Comparison of ENCODE assay signal across 8 mouse cellular contexts in the genomic region with DNA sequence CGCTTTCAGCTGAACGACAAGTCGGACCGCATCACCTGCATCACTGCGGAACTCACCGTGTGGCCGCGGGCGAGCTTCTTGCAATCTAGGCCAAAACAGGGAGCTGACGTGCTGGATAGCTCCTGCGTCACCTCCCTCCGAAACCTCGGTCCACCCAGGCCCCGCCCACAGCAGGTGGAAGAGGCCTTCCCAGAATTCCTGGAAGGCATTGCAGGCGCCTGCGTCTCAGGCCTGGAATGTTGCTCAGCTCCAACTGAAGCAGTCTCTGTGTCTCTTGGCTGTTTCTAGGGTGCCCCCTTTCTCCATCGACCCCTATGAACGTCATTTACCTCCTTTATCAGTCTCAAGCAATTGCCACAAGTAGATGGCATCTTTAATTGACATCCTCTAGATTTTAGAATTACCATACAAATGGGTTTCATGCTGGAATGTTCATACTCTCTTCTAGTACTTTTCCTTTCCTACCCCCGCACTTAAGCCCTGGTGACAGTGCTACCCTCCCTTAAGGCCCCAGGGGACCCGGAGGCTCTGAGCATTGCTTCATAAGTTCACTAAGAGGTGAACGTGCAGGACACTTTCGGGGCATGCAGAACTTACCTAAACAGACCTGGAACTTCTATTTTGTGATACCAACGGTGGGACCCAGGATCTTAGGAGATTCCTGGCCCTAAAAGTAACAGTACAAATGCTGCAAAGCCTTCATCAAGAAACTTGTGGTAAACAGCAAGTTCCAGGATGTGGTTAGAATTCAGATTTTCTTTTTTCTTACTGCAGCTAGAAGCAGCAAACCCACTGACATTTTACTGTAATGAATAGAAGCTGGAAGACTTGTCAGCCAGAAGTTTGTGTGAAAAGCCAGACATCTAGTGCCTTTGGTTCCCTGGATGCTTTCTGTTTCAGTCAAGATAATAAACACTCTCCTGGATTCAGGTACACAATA. TPM values are rescaled to one million over a fixed set of nuclear protein-coding genes. Genes with fewer than 3 reads are reported as not detected.
A peak's percentile ranks its signal among the peaks of the same experiment; 100 is the strongest.
DNase-seq lines count a peak whose midpoint lies in the region; ATAC-seq lines count a peak whose summit lies in the region.

A gene (minus strand): TSS at position 179 of the 940 bp plus-strand sequence.

- peak; percentile 88 for ATAC-seq in limb, embryonic 11.5 days (ENCODE audit: insufficient number of reproducible peaks, low FRiP score, low TSS enrichment, low read depth)
- ATAC-seq in midbrain, embryonic 15.5 days (replicated peaks) = peak; percentile 98

- H3K27ac ChIP-seq in limb, embryonic 11.5 days (replicated peaks; ENCODE audit: low read depth, low read length) = no peak within 1 kb of the TSS
- peak within 1 kb of the TSS; percentile 99 for H3K27ac ChIP-seq in midbrain, embryonic 15.5 days

- peaks cover 10% of the 10 kb centered on the region for H3K36me3 ChIP-seq in limb, embryonic 11.5 days (ENCODE audit: control insufficient read depth, insufficient read depth, low read length)
- H3K36me3 ChIP-seq in midbrain, embryonic 15.5 days (replicated peaks) = no peaks in the 10 kb centered on the region

- H3K4me2 ChIP-seq in limb, embryonic 11.5 days (ENCODE audit: low read depth, severe bottlenecking) = peak within 1 kb of the TSS; percentile 53
- peak within 1 kb of the TSS; percentile 74 for H3K4me2 ChIP-seq in midbrain, embryonic 15.5 days

- peak within 1 kb of the TSS; percentile 28; the same call in 1 of the 2 replicates for H3K9ac ChIP-seq in limb, embryonic 11.5 days (ENCODE audit: low read length)
- H3K9ac ChIP-seq in midbrain, embryonic 15.5 days = peak within 1 kb of the TSS; percentile 81

- peak; percentile 6 to 10 for DNase-seq in heart, adult 18-20 months
- DNase-seq in heart, adult 9 months (ENCODE audit: low spot score in 2 of 2) = no peak
- peak; percentile 90 to 95 for DNase-seq in cerebellum, postnatal 36 days
- peak; percentile 57 for DNase-seq in gastrocnemius, postnatal 14 days
- DNase-seq in kidney, adult 8-10 months = peak; percentile 64 to 71
- peak; percentile 87 for DNase-seq in limb, embryonic 11.5 days (ENCODE audit: low spot score)
- peak; percentile 94 for DNase-seq in telencephalon, adult 2 months (ENCODE audit: low read depth, low spot score)

- no peaks in the 10 kb centered on the region for H3K4me1 ChIP-seq in limb, embryonic 11.5 days (ENCODE audit: control insufficient read depth, insufficient read depth, low read length)
- H3K4me1 ChIP-seq in midbrain, embryonic 15.5 days = peaks cover 44% of the 10 kb centered on the region

- intact Hi-C loops in gastrocnemius, postnatal 14 days (cut with DNase I; ENCODE audit: low total_unique reads) = loop anchor here (10.0 kb wide), 1 partner anchor 334 kb away; no protein-coding TSS in a partner anchor

- H3K9me3 ChIP-seq in limb, embryonic 11.5 days (ENCODE audit: control insufficient read depth, low read length) = no peaks in the 10 kb centered on the region
- no peaks in the 10 kb centered on the region for H3K9me3 ChIP-seq in midbrain, embryonic 15.5 days

- H3K4me3 ChIP-seq in limb, embryonic 11.5 days (ENCODE audit: low read depth, low read length) = peak within 1 kb of the TSS; percentile 22; the same call in 1 of the 2 replicates
- H3K4me3 ChIP-seq in midbrain, embryonic 15.5 days = peak within 1 kb of the TSS; percentile 64

- no peaks in the 10 kb centered on the region for H3K27me3 ChIP-seq in limb, embryonic 11.5 days (ENCODE audit: control insufficient read depth, insufficient read depth, low read length)
- no peaks in the 10 kb centered on the region for H3K27me3 ChIP-seq in midbrain, embryonic 15.5 days (replicated peaks)

- 12% methylated on average over 23 of the region's 23 CpGs for WGBS in limb, embryonic 11.5 days
- 7% methylated on average over 23 of the region's 23 CpGs for WGBS in midbrain, embryonic 15.5 days

RNA-seq across cellular contexts. Expression of the gene that starts here (rescaled TPM):
- total RNA-seq in heart, adult 18-20 months (2021) = under 1 TPM in 1 of 2 experiments, not detected in 1; 0.31 TPM
- total RNA-seq in gastrocnemius, postnatal 14 days (2021) = under 1 TPM; 0.24 to 0.25 TPM
- 0.57 and 1.5 TPM in 2 replicates for polyA plus RNA-seq in limb, embryonic 11.5 days (2014; fragmentation: Nextera tagmentation; extraction: Ambion mirVana)
- 236 and 249 TPM in 2 replicates for polyA plus RNA-seq in midbrain, embryonic 15.5 days (2015; fragmentation: Nextera tagmentation; extraction: Ambion mirVana)

Comparison
In these comparisons a context has a peak if more than half of its experiments do, and no peak if none do; other contexts are left out.
1. RNA of the gene that starts here (polyA plus RNA-seq): 236 to 249 TPM in midbrain, embryonic 15.5 days; 0.57 to 1.5 TPM in limb, embryonic 11.5 days; every median in the first group is over 10 times any median in the second.
2. Peak in DNase-seq in heart, adult 18-20 months; RNA of the gene not detected or under 1 TPM.
3. Peak in DNase-seq in gastrocnemius, postnatal 14 days; RNA of the gene not detected or under 1 TPM.
4. DNase-seq: peak in cerebellum, postnatal 36 days (2 of 2), kidney, adult 8-10 months (2 of 2), limb, embryonic 11.5 days (single experiment) and telencephalon, adult 2 months (single experiment); none in heart, adult 9 months (0 of 2).